Mouse (Mus musculus) brain, embryonic 14.5 days (tissue): ENCODE measurements around the gene Fcrla.

Source experiments
- CTCF ChIP-seq: fragments of 200-500 bp; IDR thresholded peaks from 2 replicates; pipeline ENCODE4 v1.5.1; 2012; ENCODE audit warnings: inconsistent platforms, mild to moderate bottlenecking, moderate library complexity, borderline replicate concordance; ENCODE audit not compliant: insufficient read depth, insufficient read length; ENCODE audit errors: extremely low read depth
- POLR2A ChIP-seq: fragments of 200-500 bp; IDR thresholded peaks from 2 replicates; pipeline ENCODE4 v1.6.1; 2012; ENCODE audit warnings: mild to moderate bottlenecking, inconsistent platforms, borderline replicate concordance; ENCODE audit not compliant: poor library complexity, insufficient read depth, insufficient read length, severe bottlenecking; ENCODE audit errors: extremely low read depth

DNA sequence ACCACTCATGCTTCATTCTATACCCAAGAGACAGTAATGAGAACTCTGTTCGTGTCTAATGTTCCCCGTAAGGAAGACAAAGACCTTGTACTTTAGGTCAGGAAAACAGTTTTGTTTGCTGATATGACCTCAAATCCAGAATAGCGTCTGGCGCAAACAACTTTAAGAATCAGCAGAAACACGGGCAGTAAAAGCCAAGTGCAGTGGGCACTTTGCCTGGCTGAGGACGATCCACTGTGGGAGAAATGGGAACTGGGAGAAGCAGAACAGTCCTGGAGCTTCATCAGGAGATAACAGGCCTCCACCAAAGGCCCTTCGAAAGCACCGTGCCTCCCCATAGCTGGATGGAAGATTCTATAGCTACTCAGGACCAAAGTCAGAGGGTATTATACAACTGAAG lies 46.8 kb upstream of the Fcrla start:
- TF ChIP-seq CTCF, result no peak
- TF ChIP-seq POLR2A, result no peak
